Mouse (Mus musculus): Measurements from ENCODE around the gene Pacrg.

The Pacrg gene

GRCm38 (mm10) chr17:10740083-10740482 lies 100.0 kb downstream of the Pacrg start:
- DNase-seq = no peak

GRCm38 (mm10) chr17:10737966-10738365 lies 102.1 kb downstream of the Pacrg start:
- no peak for DNase-seq

GRCm38 (mm10) chr17:10734733-10735132 lies 105.4 kb downstream of the Pacrg start:
- no peak for DNase-seq

GRCm38 (mm10) chr17:10732303-10733048 lies 107.6 kb downstream of the Pacrg start:
- no peak for DNase-seq

- no peak for DNase-seq
These were observed 115.3 kb downstream of the Pacrg start for GRCm38 (mm10) chr17:10724853-10725252.

- DNase-seq = no peak
These were observed 118.5 kb downstream of the Pacrg start for GRCm38 (mm10) chr17:10721562-10721961.

GRCm38 (mm10) chr17:10717148-10717547 lies 123.0 kb downstream of the Pacrg start:
- DNase-seq = no peak

GRCm38 (mm10) chr17:10702781-10703180 lies 137.3 kb downstream of the Pacrg start:
- peak in 1 of 2 experiments; percentile 11 for DNase-seq

- no peak for DNase-seq
These were observed 142.1 kb downstream of the Pacrg start for GRCm38 (mm10) chr17:10698041-10698440.

- no peak for DNase-seq
These were observed 144.7 kb downstream of the Pacrg start for GRCm38 (mm10) chr17:10695421-10695820.

- DNase-seq = no peak
These were observed 163.0 kb downstream of the Pacrg start for GRCm38 (mm10) chr17:10677098-10677497.

- DNase-seq = no peak
These were observed 164.6 kb downstream of the Pacrg start for GRCm38 (mm10) chr17:10675536-10675935.

- no peak for DNase-seq
These were observed 165.1 kb downstream of the Pacrg start for GRCm38 (mm10) chr17:10675048-10675447.

- DNase-seq = no peak
These were observed 178.8 kb downstream of the Pacrg start for GRCm38 (mm10) chr17:10661294-10661693.

- no peak for DNase-seq
These were observed 196.5 kb downstream of the Pacrg start for GRCm38 (mm10) chr17:10643604-10644003.

GRCm38 (mm10) chr17:10639816-10640215 lies 200.3 kb downstream of the Pacrg start:
- no peak for DNase-seq

- no peak for DNase-seq
These were observed 204.1 kb downstream of the Pacrg start for GRCm38 (mm10) chr17:10635955-10636470.

- no peak for DNase-seq
These were observed 204.6 kb downstream of the Pacrg start for GRCm38 (mm10) chr17:10635470-10635869.

- no peak for DNase-seq
These were observed 205.1 kb downstream of the Pacrg start for GRCm38 (mm10) chr17:10635046-10635445.

- DNase-seq = no peak
These were observed 206.3 kb downstream of the Pacrg start for GRCm38 (mm10) chr17:10633769-10634168.

GRCm38 (mm10) chr17:10628240-10628639 lies 211.9 kb downstream of the Pacrg start:
- no peak for DNase-seq

- DNase-seq = no peak
These were observed 212.6 kb downstream of the Pacrg start for GRCm38 (mm10) chr17:10627476-10627875.

GRCm38 (mm10) chr17:10626299-10627095 lies 213.6 kb downstream of the Pacrg start:
- DNase-seq = peak; percentile 27 to 37
